Mouse (Mus musculus) heart, adult 18-20 months (tissue): ENCODE results near the gene Ttc13. TPM values are rescaled to one million over a fixed set of nuclear protein-coding genes. Genes with fewer than 3 reads are reported as not detected.

ENCODE experiments used
- DNase-seq, 2 experiments: peaks; one replicate each; pipeline ENCODE4 v3.0.0; 2021 to 2022; ENCODE audit warnings: mixed read lengths in 1 of 2
- total RNA-seq, 2 experiments: library from RNA; stranded (reverse); gene quantifications; 2 replicates each; pipeline ENCODE4 v1.2.3; 2021

The Ttc13 gene
- total RNA-seq, 2 experiments from 2014 or later = 14.7 to 15.0 TPM

- DNase-seq = no peak
Observed at GRCm38 (mm10) chr8:124657961-124658360, 63.8 kb downstream of the Ttc13 start.

- DNase-seq = peak in 1 of 2 experiments; percentile 38
Observed at GRCm38 (mm10) chr8:124653568-124654475, 68.0 kb downstream of the Ttc13 start.

GRCm38 (mm10) chr8:124652546-124652945, 69.2 kb downstream of the Ttc13 start:
- DNase-seq = no peak

- no peak for DNase-seq
Observed at GRCm38 (mm10) chr8:124651776-124652175, 70.0 kb downstream of the Ttc13 start.

GRCm38 (mm10) chr8:124648311-124648710, 73.5 kb downstream of the Ttc13 start:
- DNase-seq = no peak

- DNase-seq = peak; percentile 79 to 87
Observed at GRCm38 (mm10) chr8:124643540-124644339, 78.0 kb downstream of the Ttc13 start.

GRCm38 (mm10) chr8:124641599-124641998, 80.2 kb downstream of the Ttc13 start:
- DNase-seq = no peak

GRCm38 (mm10) chr8:124635247-124635502, 86.6 kb downstream of the Ttc13 start:
- no peak for DNase-seq

GRCm38 (mm10) chr8:124634411-124635246, 87.2 kb downstream of the Ttc13 start:
- no peak for DNase-seq

GRCm38 (mm10) chr8:124633001-124633703, 88.6 kb downstream of the Ttc13 start:
- peak; percentile 89 to 92 for DNase-seq

- peak in 1 of 2 experiments; percentile 36 for DNase-seq
Observed at GRCm38 (mm10) chr8:124631966-124632365, 89.8 kb downstream of the Ttc13 start.

GRCm38 (mm10) chr8:124630891-124631290, 90.9 kb downstream of the Ttc13 start:
- DNase-seq = no peak

GRCm38 (mm10) chr8:124630489-124630888, 91.3 kb downstream of the Ttc13 start:
- DNase-seq = peak; percentile 56 to 66

GRCm38 (mm10) chr8:124626251-124626650, 95.5 kb downstream of the Ttc13 start:
- no peak for DNase-seq

Other genes with a start within 250 kb of the Ttc13 start
- gene Cog2, start 201.2 kb downstream of the Ttc13 start, total RNA-seq = 10 to 100 TPM; 25.9 to 28.0 TPM
- gene Agt, start 152.3 kb downstream of the Ttc13 start, total RNA-seq = 1 to 10 TPM; 7.8 to 9.2 TPM
- not detected for gene Capn9, start 145.9 kb downstream of the Ttc13 start, total RNA-seq
- 10 to 100 TPM; 50.8 to 70.0 TPM for gene 2310022B05Rik, start 58.6 kb downstream of the Ttc13 start, total RNA-seq
- 1 to 10 TPM; 3.6 to 4.0 TPM for gene Arv1, start 156 bp upstream of the Ttc13 start, total RNA-seq
- 1 to 10 TPM; 1.3 to 1.7 TPM for gene Fam89a, start 29.8 kb upstream of the Ttc13 start, total RNA-seq
- gene Trim67, start 71.1 kb upstream of the Ttc13 start, total RNA-seq = under 1 TPM; 0.47 to 0.67 TPM
- gene Gnpat, start 141.1 kb upstream of the Ttc13 start, total RNA-seq = 100 to 1,000 TPM; 177 to 188 TPM
- 10 to 100 TPM; 44.3 to 48.5 TPM for gene 2810004N23Rik, start 141.1 kb upstream of the Ttc13 start, total RNA-seq
- gene Exoc8, start 175.7 kb upstream of the Ttc13 start, total RNA-seq = 10 to 100 TPM; 18.4 to 18.7 TPM
- 10 to 100 TPM; 10.5 to 12.9 TPM for gene Sprtn, start 175.9 kb upstream of the Ttc13 start, total RNA-seq
- gene Egln1, start 227.3 kb upstream of the Ttc13 start, total RNA-seq = 100 to 1,000 TPM; 310 to 331 TPM